Mouse (Mus musculus): Measurements from ENCODE around the gene Enox1. TPM values are rescaled to one million over a fixed set of nuclear protein-coding genes. Genes with fewer than 3 reads are reported as not detected.

Enox1 gene
- total and polyA plus RNA-seq, 3 experiments, result not detected

- dilution Hi-C loops (cut with MboI; ENCODE audit: extremely low pct_ligation_motif_present, extremely low pct_unique_long_range_greater_than_20kb, low sequenced_read_pairs), result no loop called here
- no peak overlapping the region for H3K4me2 ChIP-seq (ENCODE audit: insufficient read depth, low read depth, poor library complexity, severe bottlenecking)
- DNase-seq (ENCODE audit: extremely low read depth), result no peak
- H3K36me3 ChIP-seq (replicated peaks in 1 of 2; ENCODE audit: control insufficient read depth in 1 of 2, insufficient read depth in 1 of 2, low read length in 1 of 2), result no peaks in the 10 kb centered on the region
- H3K27me3 ChIP-seq (replicated peaks), result no peaks in the 10 kb centered on the region
- H3K4me3 ChIP-seq (replicated peaks in 1 of 3; ENCODE audit: low read depth in 2 of 3, low read length in 2 of 3, poor library complexity in 1 of 3), result no peak overlapping the region
- H3K27ac ChIP-seq (ENCODE audit: insufficient read depth, low read depth), result no peak overlapping the region
- TF ChIP-seq JUND (conservative IDR thresholded peaks at IDR 0.05; ENCODE audit: low read depth, low read length), result no peak
- no peak for TF ChIP-seq BHLHE40 (IDR thresholded peaks at IDR 0.05; ENCODE audit: low read depth, low read length)
- TF ChIP-seq USF2 (conservative IDR thresholded peaks at IDR 0.05; ENCODE audit: low read depth, low read length), result no peak
- no peak for TF ChIP-seq MAX (IDR thresholded peaks at IDR 0.05; ENCODE audit: low read length)
- no peak for TF ChIP-seq ELF1 (IDR thresholded peaks at IDR 0.05; ENCODE audit: low read depth, low read length)
- no peak for TF ChIP-seq TCF12 (IDR thresholded peaks at IDR 0.05; ENCODE audit: low read depth, low read length)
- no peak for TF ChIP-seq NELFE (IDR thresholded peaks at IDR 0.05; ENCODE audit: low read depth, low read length)
- no peak for TF ChIP-seq JUN (IDR thresholded peaks at IDR 0.05; ENCODE audit: insufficient read depth, low read depth, low read length)
- no peak for TF ChIP-seq UBTF (IDR thresholded peaks at IDR 0.05; ENCODE audit: low read depth, low read length)
- TF ChIP-seq ETS1 (conservative IDR thresholded peaks at IDR 0.05; ENCODE audit: low read depth, low read length), result no peak
- no peak for TF ChIP-seq NRF1 (IDR thresholded peaks at IDR 0.05; ENCODE audit: low read depth, low read length)
- no peak for TF ChIP-seq SMC3 (IDR thresholded peaks at IDR 0.05; ENCODE audit: low read depth, low read length)
- TF ChIP-seq PAX5 (IDR thresholded peaks at IDR 0.05; ENCODE audit: low read length), result no peak
- no peak for TF ChIP-seq MEF2A (IDR thresholded peaks at IDR 0.05; ENCODE audit: borderline replicate concordance, low read depth, low read length)
- TF ChIP-seq RAD21 (IDR thresholded peaks at IDR 0.05; ENCODE audit: low read depth, low read length), result no peak
- no peak for TF ChIP-seq ZMIZ1 (IDR thresholded peaks at IDR 0.05; ENCODE audit: low read depth, low read length)
- TF ChIP-seq MYC (IDR thresholded peaks at IDR 0.05; ENCODE audit: low read depth, low read length), result no peak
- TF ChIP-seq E2F4 (IDR thresholded peaks at IDR 0.05; ENCODE audit: insufficient replicate concordance, low read depth, low read length), result no peak
- no peaks in the 10 kb centered on the region for H3K79me2 ChIP-seq (replicated peaks; ENCODE audit: control insufficient read depth, extremely low read depth, insufficient read depth, poor library complexity, severe bottlenecking)
- H3K9me3 ChIP-seq (replicated peaks; ENCODE audit: low read length), result peaks cover 72% of the 10 kb centered on the region
- no peak overlapping the region for H3K9ac ChIP-seq (ENCODE audit: insufficient read depth, low read depth)
- no peaks in the 10 kb centered on the region for H3K4me1 ChIP-seq (ENCODE audit: control insufficient read depth in 1 of 2, insufficient read depth in 2 of 2)
- in situ Hi-C loops (cut with MboI; ENCODE audit: low pct_ligation_motif_present, low pct_unique_long_range_greater_than_20kb, low sequenced_read_pairs), result loop anchor here (25.0 kb wide), 1 partner anchor 233 kb away; no protein-coding TSS in a partner anchor
Measured at GRCm38 (mm10) chr14:77370521-77370920, 214.0 kb downstream of the Enox1 start.

- H3K4me2 ChIP-seq (ENCODE audit: insufficient read depth, low read depth, poor library complexity, severe bottlenecking), result no peak overlapping the region
- no peaks in the 10 kb centered on the region for H3K36me3 ChIP-seq (replicated peaks in 1 of 2; ENCODE audit: control insufficient read depth in 1 of 2, insufficient read depth in 1 of 2, low read length in 1 of 2)
- no peak for TF ChIP-seq CHD1 (IDR thresholded peaks at IDR 0.05; ENCODE audit: low read depth, low read length)
- no peak for TF ChIP-seq TBP (conservative IDR thresholded peaks at IDR 0.05; ENCODE audit: low read depth, low read length)
- TF ChIP-seq GABPA (IDR thresholded peaks at IDR 0.05; ENCODE audit: insufficient replicate concordance, low read depth, low read length), result no peak
- no peak for TF ChIP-seq ETS1 (conservative IDR thresholded peaks at IDR 0.05; ENCODE audit: low read depth, low read length)
- H3K27me3 ChIP-seq (replicated peaks), result no peaks in the 10 kb centered on the region
- no peaks in the 10 kb centered on the region for H3K79me2 ChIP-seq (replicated peaks; ENCODE audit: control insufficient read depth, extremely low read depth, insufficient read depth, poor library complexity, severe bottlenecking)
- DNase-seq (ENCODE audit: extremely low read depth), result no peak
- H3K4me3 ChIP-seq (replicated peaks in 1 of 3; ENCODE audit: low read depth in 2 of 3, low read length in 2 of 3, poor library complexity in 1 of 3), result no peak overlapping the region
- no peaks in the 10 kb centered on the region for H3K4me1 ChIP-seq (ENCODE audit: control insufficient read depth in 1 of 2, insufficient read depth in 2 of 2)
- peaks cover 77% of the 10 kb centered on the region for H3K9me3 ChIP-seq (replicated peaks; ENCODE audit: low read length)
- no peak overlapping the region for H3K9ac ChIP-seq (ENCODE audit: insufficient read depth, low read depth)
- in situ Hi-C loops (cut with MboI; ENCODE audit: low pct_ligation_motif_present, low pct_unique_long_range_greater_than_20kb, low sequenced_read_pairs) (loop anchor here (25.0 kb wide), 1 partner anchor 235 kb away; no protein-coding TSS in a partner anchor), dilution Hi-C loops (cut with MboI; ENCODE audit: extremely low pct_ligation_motif_present, extremely low pct_unique_long_range_greater_than_20kb, low sequenced_read_pairs) (no loop called here)
- H3K27ac ChIP-seq (ENCODE audit: insufficient read depth, low read depth), result no peak overlapping the region
Measured at GRCm38 (mm10) chr14:77371977-77372376, 215.4 kb downstream of the Enox1 start.
